Mouse (Mus musculus) forebrain, embryonic 12.5 days (tissue): ENCODE data around the gene Gpatch4. TPM values are rescaled to one million over a fixed set of nuclear protein-coding genes. Genes with fewer than 3 reads are reported as not detected.
A peak's percentile ranks its signal among the peaks of the same experiment; 100 is the strongest.

ENCODE experiments used
- ATAC-seq: fragments of 200-750 bp; cut with Nextera tagmentation; 2 replicates; pipeline ENCODE4 v1.8.0; 2017; ENCODE audit warnings: moderate TSS enrichment; ENCODE audit not compliant: low FRiP score
- H3K27ac ChIP-seq: fragments of 300-500 bp; sonication (generic); 2 replicates; pipeline ENCODE4 v1.5.1; 2016; ENCODE audit warnings: mild to moderate bottlenecking
- H3K27me3 ChIP-seq: fragments of 300-500 bp; sonication (generic); 2 replicates; pipeline ENCODE4 v1.6.1; 2016; ENCODE audit warnings: mild to moderate bottlenecking
- H3K36me3 ChIP-seq: fragments of 300-500 bp; sonication (generic); replicated peaks from 2 replicates; pipeline ENCODE4 v1.6.1; 2016; ENCODE audit warnings: mild to moderate bottlenecking
- H3K4me1 ChIP-seq: fragments of 300-500 bp; sonication (generic); 2 replicates; pipeline ENCODE4 v1.6.1; 2016
- H3K4me2 ChIP-seq: fragments of 300-500 bp; sonication (generic); 2 replicates; pipeline ENCODE4 v1.6.1; 2016; ENCODE audit warnings: mild to moderate bottlenecking, moderate library complexity
- H3K4me3 ChIP-seq: fragments of 300-500 bp; sonication (generic); replicated peaks from 2 replicates; pipeline ENCODE4 v1.5.1; 2016; ENCODE audit warnings: mild to moderate bottlenecking
- H3K9ac ChIP-seq: fragments of 300-500 bp; sonication (generic); 2 replicates; pipeline ENCODE4 v1.6.1; 2016; ENCODE audit warnings: mild to moderate bottlenecking
- H3K9me3 ChIP-seq: fragments of 300-500 bp; sonication (generic); 2 replicates; pipeline ENCODE4 v1.6.1; 2016
- WGBS: fragments of 180-500 bp; shearing (Covaris S2); methylation state at CpG from one replicate; pipeline ENCODE4 v1.1.7; 2016; 5-methylcytosine and 5-hydroxymethylcytosine counted together
- polyA plus RNA-seq: library from polyadenylated mRNA; unstranded; fragments of >200 nt; fragmentation: Nextera tagmentation; extraction: Ambion mirVana; gene quantifications from 2 replicates; pipeline ENCODE4 v1.2.1, GENCODE M21; 2016

The Gpatch4 gene
- polyA plus RNA-seq: 31.4 and 32.0 TPM in 2 replicates

- 10% methylated on average over 36 of the region's 36 CpGs for WGBS
- Histone ChIP-seq H3K27me3 (peaks cover 21% of the 10 kb centered on the region), H3K9me3 (no peaks in the 10 kb centered on the region), H3K4me1 (peaks cover 11% of the 10 kb centered on the region), H3K4me3 (peak within 1 kb of the TSS; percentile 81), H3K27ac (peak within 1 kb of the TSS; percentile 25; the same call in 1 of the 2 replicates), H3K4me2 (peak within 1 kb of the TSS; percentile 77), H3K36me3 (peaks cover 4% of the 10 kb centered on the region; the same call in 1 of the 2 replicates), H3K9ac (peak within 1 kb of the TSS; percentile 58)
- peak; percentile 91 for ATAC-seq
Observed at GRCm38 (mm10) chr3:88042661-88043421, at the start of gene Gpatch4. Gpatch4 (plus strand) TSS chr3:88043108.

- no peak overlapping the region for H3K9ac ChIP-seq
- no peak overlapping the region for H3K4me3 ChIP-seq
- no peak for ATAC-seq
- H3K4me2 ChIP-seq: no peak overlapping the region
- H3K27ac ChIP-seq: no peak overlapping the region
- no peaks in the 10 kb centered on the region for H3K9me3 ChIP-seq
- 0% methylated on average over 5 of the region's 6 CpGs for WGBS
- H3K36me3 ChIP-seq: no peaks in the 10 kb centered on the region
- peaks cover 98% of the 10 kb centered on the region for H3K27me3 ChIP-seq
- peaks cover 17% of the 10 kb centered on the region for H3K4me1 ChIP-seq
Observed at GRCm38 (mm10) chr3:87993436-87993835, 49.5 kb upstream of the Gpatch4 start.

- Histone ChIP-seq H3K4me2 (no peak overlapping the region), H3K27me3 (peaks cover 98% of the 10 kb centered on the region), H3K27ac (no peak overlapping the region), H3K4me3 (no peak overlapping the region), H3K9ac (no peak overlapping the region), H3K4me1 (peaks cover 33% of the 10 kb centered on the region), H3K9me3 (no peaks in the 10 kb centered on the region), H3K36me3 (no peaks in the 10 kb centered on the region)
- 26% methylated on average over 11 of the region's 11 CpGs for WGBS
- no peak for ATAC-seq
Observed at GRCm38 (mm10) chr3:87995331-87995730, 47.6 kb upstream of the Gpatch4 start.

GRCm38 (mm10) chr3:87996401-87996800 is 46.5 kb upstream of the Gpatch4 start:
- Histone ChIP-seq H3K9ac (no peak overlapping the region), H3K4me3 (peak overlapping the region; percentile 35), H3K4me2 (peak overlapping the region; percentile 53), H3K9me3 (no peaks in the 10 kb centered on the region), H3K27ac (no peak overlapping the region), H3K27me3 (peaks cover 98% of the 10 kb centered on the region), H3K36me3 (no peaks in the 10 kb centered on the region), H3K4me1 (peaks cover 38% of the 10 kb centered on the region)
- WGBS: 2% methylated on average over 15 of the region's 15 CpGs
- no peak for ATAC-seq

- Histone ChIP-seq H3K4me1 (peaks cover 40% of the 10 kb centered on the region), H3K27me3 (peaks cover 100% of the 10 kb centered on the region), H3K9me3 (no peaks in the 10 kb centered on the region), H3K4me2 (peak overlapping the region; percentile 53), H3K9ac (peak overlapping the region; percentile 44; the same call in 1 of the 2 replicates), H3K36me3 (no peaks in the 10 kb centered on the region), H3K4me3 (peak overlapping the region; percentile 35), H3K27ac (no peak overlapping the region)
- ATAC-seq: no peak
- WGBS: under 1% methylated on average over 49 of the region's 49 CpGs
Observed at GRCm38 (mm10) chr3:87996971-87997614, 45.8 kb upstream of the Gpatch4 start.

- H3K9ac ChIP-seq: no peak overlapping the region
- 4% methylated on average over 7 of the region's 7 CpGs for WGBS
Observed at GRCm38 (mm10) chr3:87998747-87999146, 44.2 kb upstream of the Gpatch4 start.

GRCm38 (mm10) chr3:87999243-87999895 is 43.5 kb upstream of the Gpatch4 start:
- H3K9me3 ChIP-seq: no peaks in the 10 kb centered on the region
- H3K36me3 ChIP-seq: no peaks in the 10 kb centered on the region
- ATAC-seq: no peak
- peak overlapping the region; percentile 84 for H3K4me2 ChIP-seq
- H3K4me3 ChIP-seq: peak overlapping the region; percentile 48
- no peak overlapping the region for H3K27ac ChIP-seq
- under 1% methylated on average over 38 of the region's 38 CpGs for WGBS
- peaks cover 100% of the 10 kb centered on the region for H3K27me3 ChIP-seq
- H3K9ac ChIP-seq: peak overlapping the region; percentile 59
- peaks cover 46% of the 10 kb centered on the region for H3K4me1 ChIP-seq

More at GRCm38 (mm10) chr3:87998747-87999146, 44.2 kb upstream of the Gpatch4 start:
- no peak for ATAC-seq
- H3K27ac ChIP-seq: no peak overlapping the region
- H3K36me3 ChIP-seq: no peaks in the 10 kb centered on the region
- H3K4me3 ChIP-seq: peak overlapping the region; percentile 48; the same call in 1 of the 2 replicates
- peaks cover 100% of the 10 kb centered on the region for H3K27me3 ChIP-seq
- H3K9me3 ChIP-seq: no peaks in the 10 kb centered on the region
- H3K4me1 ChIP-seq: peaks cover 46% of the 10 kb centered on the region
- H3K4me2 ChIP-seq: peak overlapping the region; percentile 84

- peak; percentile 6; the same call in 1 of the 2 replicates for ATAC-seq
- no peak within 1 kb of the TSS for H3K27ac ChIP-seq
- peak within 1 kb of the TSS; percentile 84 for H3K4me2 ChIP-seq
- peaks cover 46% of the 10 kb centered on the region for H3K4me1 ChIP-seq
- H3K4me3 ChIP-seq: peak within 1 kb of the TSS; percentile 48
- H3K36me3 ChIP-seq: no peaks in the 10 kb centered on the region
- H3K9ac ChIP-seq: peak within 1 kb of the TSS; percentile 59
- WGBS: under 1% methylated on average over 39 of the region's 39 CpGs
- peaks cover 92% of the 10 kb centered on the region for H3K27me3 ChIP-seq
- no peaks in the 10 kb centered on the region for H3K9me3 ChIP-seq
Observed at GRCm38 (mm10) chr3:88000181-88000580, 42.7 kb upstream of the Gpatch4 start, which contains the start of gene Bcan. Bcan (minus strand) TSS chr3:88000230.

GRCm38 (mm10) chr3:88000816-88001595 is 41.9 kb upstream of the Gpatch4 start:
- no peak for ATAC-seq
- Histone ChIP-seq H3K36me3 (no peaks in the 10 kb centered on the region), H3K4me3 (peak overlapping the region; percentile 48; the same call in 1 of the 2 replicates), H3K27me3 (peaks cover 91% of the 10 kb centered on the region), H3K4me2 (peak overlapping the region; percentile 84), H3K4me1 (peaks cover 44% of the 10 kb centered on the region), H3K9me3 (peaks cover 3% of the 10 kb centered on the region; the same call in 1 of the 2 replicates), H3K9ac (no peak overlapping the region), H3K27ac (no peak overlapping the region)
- 14% methylated on average over 11 of the region's 11 CpGs for WGBS

GRCm38 (mm10) chr3:88002291-88002976 is 40.5 kb upstream of the Gpatch4 start:
- Histone ChIP-seq H3K9ac (no peak overlapping the region), H3K27me3 (peaks cover 79% of the 10 kb centered on the region), H3K4me3 (0 out of 2 replicates have a peak overlapping the region, but pooled peaks have one; percentile 1), H3K36me3 (no peaks in the 10 kb centered on the region), H3K9me3 (peaks cover 5% of the 10 kb centered on the region; the same call in 1 of the 2 replicates), H3K4me1 (peaks cover 32% of the 10 kb centered on the region), H3K4me2 (peak overlapping the region; percentile 25; the same call in 1 of the 2 replicates), H3K27ac (no peak overlapping the region)
- whole genome bisulfite sequencing: 2% methylated on average over 17 of the region's 17 CpGs
- no peak for ATAC-seq
